Mouse (Mus musculus): ENCODE data around the gene Aprt. TPM values are rescaled to one million over a fixed set of nuclear protein-coding genes. Genes with fewer than 3 reads are reported as not detected.

Aprt gene
- total RNA-seq, 2 experiments from 2014 or later: 40.5 to 44.8 TPM

- no peak for DNase-seq
- no peak overlapping the region for H3K4me3 ChIP-seq
- H3K27ac ChIP-seq: no peak overlapping the region
- intact Hi-C loops (cut with DNase I): no loop called here
- no peak for TF ChIP-seq CTCF (IDR thresholded peaks at IDR 0.05)
Observed at GRCm38 (mm10) chr8:122569329-122569728, 7.4 kb downstream of the Aprt start.

- no peak overlapping the region for H3K27ac ChIP-seq
- no peak for TF ChIP-seq CTCF (IDR thresholded peaks at IDR 0.05)
- H3K4me3 ChIP-seq: no peak overlapping the region; the same call in 1 of the 2 replicates
- DNase-seq: no peak
- intact Hi-C loops (cut with DNase I): no loop called here
Observed at GRCm38 (mm10) chr8:122568881-122569309, 7.8 kb downstream of the Aprt start.

GRCm38 (mm10) chr8:122568109-122568504, 8.6 kb downstream of the Aprt start:
- no peak for DNase-seq
- peak overlapping the region; percentile 72 for H3K4me3 ChIP-seq
- intact Hi-C loops (cut with DNase I): no loop called here
- H3K27ac ChIP-seq: peak overlapping the region; percentile 98
- no peak for TF ChIP-seq CTCF (IDR thresholded peaks at IDR 0.05)

GRCm38 (mm10) chr8:122567361-122568108, 9.2 kb downstream of the Aprt start, which contains the start of gene Cdt1:
TSS of gene Cdt1 (plus strand) at chr8:122568015.
- Histone ChIP-seq H3K27ac (peak within 1 kb of the TSS; percentile 98), H3K4me3 (peak within 1 kb of the TSS; percentile 72)
- TF ChIP-seq CTCF (IDR thresholded peaks at IDR 0.05): no peak
- intact Hi-C loops (cut with DNase I): no loop called here
- DNase-seq: peak; percentile 96

- intact Hi-C loops (cut with DNase I): no loop called here
- no peak for TF ChIP-seq CTCF (IDR thresholded peaks at IDR 0.05)
- Histone ChIP-seq H3K4me3 (peak overlapping the region; percentile 72), H3K27ac (peak overlapping the region; percentile 98)
- DNase-seq: peak; percentile 43
Observed at GRCm38 (mm10) chr8:122566766-122567165, 9.9 kb downstream of the Aprt start.

- intact Hi-C loops (cut with DNase I): no loop called here
- no peak for TF ChIP-seq CTCF (IDR thresholded peaks at IDR 0.05)
Observed at GRCm38 (mm10) chr8:122564363-122565352, 12.1 kb downstream of the Aprt start.

GRCm38 (mm10) chr8:122561199-122561598, 15.5 kb downstream of the Aprt start:
- Histone ChIP-seq H3K4me3 (no peak overlapping the region), H3K27ac (peak overlapping the region; percentile 35; the same call in 1 of the 2 replicates)
- peak; percentile 51 for DNase-seq
- intact Hi-C loops (cut with DNase I): no loop called here
- no peak for TF ChIP-seq CTCF (IDR thresholded peaks at IDR 0.05)

More at GRCm38 (mm10) chr8:122564363-122565352, 12.1 kb downstream of the Aprt start:
- Histone ChIP-seq H3K4me3 (peak overlapping the region; percentile 45), H3K27ac (peak overlapping the region; percentile 63)
- no peak for DNase-seq

- TF ChIP-seq CTCF (IDR thresholded peaks at IDR 0.05): no peak
- no peak overlapping the region for H3K27ac ChIP-seq
- H3K4me3 ChIP-seq: no peak overlapping the region
- no peak for DNase-seq
- intact Hi-C loops (cut with DNase I): no loop called here
Observed at GRCm38 (mm10) chr8:122558671-122559349, 17.9 kb downstream of the Aprt start.

GRCm38 (mm10) chr8:122557248-122558038, 19.3 kb downstream of the Aprt start:
- TF ChIP-seq CTCF (IDR thresholded peaks at IDR 0.05): no peak
- intact Hi-C loops (cut with DNase I): no loop called here
- H3K27ac ChIP-seq: peak overlapping the region; percentile 82
- no peak overlapping the region; the same call in 1 of the 2 replicates for H3K4me3 ChIP-seq
- no peak for DNase-seq

GRCm38 (mm10) chr8:122556030-122557009, 20.4 kb downstream of the Aprt start:
- H3K27ac ChIP-seq: peak overlapping the region; percentile 82
- peak; percentile 11; the same call in 1 of the 2 replicates for TF ChIP-seq CTCF (IDR thresholded peaks at IDR 0.05)
- H3K4me3 ChIP-seq: peak overlapping the region; percentile 51
- intact Hi-C loops (cut with DNase I): no loop called here
- peak; percentile 71 for DNase-seq

Measured in gastrocnemius, adult 2 months (tissue).